Mouse (Mus musculus) bone marrow, adult 2 months (tissue): ENCODE results near the gene Rps19. TPM values are rescaled to one million over a fixed set of nuclear protein-coding genes. Genes with fewer than 3 reads are reported as not detected.
"Not testable (repeated sequence)": the region's sequence is repeated elsewhere in the genome, so short reads cannot be mapped to it uniquely, and the experiment has no call there.

ENCODE experiments used
- H3K27ac ChIP-seq: fragments of 200-500 bp; 2 replicates; pipeline ENCODE4 v1.5.1; 2012; ENCODE audit warnings: low read depth, mild to moderate bottlenecking, control low read depth, inconsistent platforms, low read length; ENCODE audit not compliant: control insufficient read depth, poor library complexity, insufficient read depth
- H3K4me1 ChIP-seq: fragments of 200-500 bp; 2 replicates; pipeline ENCODE4 v1.6.1; 2011; ENCODE audit warnings: low read length; ENCODE audit not compliant: control insufficient read depth, insufficient read depth
- H3K4me3 ChIP-seq: fragments of 200-500 bp; replicated peaks from 2 replicates; pipeline ENCODE3; 2011; ENCODE audit warnings: mild to moderate bottlenecking, low read depth, low read length, control low read depth; ENCODE audit not compliant: control insufficient read depth
- CTCF ChIP-seq: fragments of 200-500 bp; IDR thresholded peaks from 2 replicates; pipeline ENCODE4 v1.5.1; 2011; ENCODE audit warnings: low read length, control low read depth; ENCODE audit not compliant: control insufficient read depth, insufficient read depth
- POLR2A ChIP-seq: fragments of 200-500 bp; IDR thresholded peaks from 2 replicates; pipeline ENCODE4 v1.6.1; 2011; ENCODE audit warnings: low read depth, mild to moderate bottlenecking, control low read depth, low read length, borderline replicate concordance; ENCODE audit not compliant: control insufficient read depth
- WGBS: fragments of 180-500 bp; shearing (Covaris S2); methylation state at CpG from one replicate; pipeline ENCODE4 v1.1.7; 2018; 5-methylcytosine and 5-hydroxymethylcytosine counted together
- polyA plus RNA-seq: library from polyadenylated mRNA; stranded (reverse); fragments of >200 nt; gene quantifications from 2 replicates; pipeline ENCODE4 v1.2.4, GENCODE M21; 2011; ENCODE audit warnings: low replicate concordance; ENCODE audit not compliant: missing spikeins, insufficient read depth, insufficient read length

Rps19 gene
- polyA plus RNA-seq, result 866 and 1,228 TPM in 2 replicates

DNA sequence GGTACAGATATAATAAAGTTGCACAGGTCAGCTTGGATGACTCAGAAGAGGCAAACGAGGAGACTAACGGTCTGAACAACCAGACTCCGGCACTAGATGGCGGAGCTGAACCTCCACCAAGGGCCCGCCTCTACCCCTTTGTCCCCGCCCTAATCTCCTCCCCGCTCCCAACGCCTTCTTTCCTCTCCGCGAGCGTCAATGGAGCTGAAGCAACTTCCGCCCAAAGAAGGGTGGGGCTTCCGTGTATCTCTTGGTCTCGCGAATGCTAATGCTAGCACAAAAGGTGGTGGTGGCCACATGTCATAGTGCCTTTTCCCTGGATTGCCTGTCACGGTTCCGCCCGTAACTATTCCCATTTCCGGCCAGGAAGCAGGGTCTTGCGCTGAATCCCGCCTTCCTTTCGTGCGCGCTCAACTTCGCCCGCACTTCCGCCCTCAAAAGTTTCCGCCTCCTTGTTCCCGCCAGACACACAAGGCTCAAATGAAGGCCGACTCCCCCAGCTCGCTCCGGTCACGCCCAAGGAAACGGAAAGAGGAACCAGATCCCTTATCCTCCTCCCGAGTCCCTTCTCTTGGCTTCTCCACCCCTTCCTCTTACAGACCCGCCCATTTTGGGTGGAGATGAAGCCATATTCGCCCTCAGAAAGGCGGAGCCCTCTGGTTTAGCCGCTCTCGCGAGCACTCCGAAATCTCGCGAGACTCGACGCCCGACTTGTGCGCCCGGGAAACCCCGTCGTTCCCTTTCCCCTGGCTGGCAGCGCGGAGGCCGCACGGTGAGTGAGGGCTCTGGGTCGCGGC lies at the start of gene Rps19:
Gene Rps19 (plus strand): TSS at position 476 of the 797 bp plus-strand sequence.
- Histone ChIP-seq H3K4me1 (no peaks in the 10 kb centered on the region), H3K27ac (peak within 1 kb of the TSS; percentile 87), H3K4me3 (peak within 1 kb of the TSS; percentile 71)
- peak; percentile 87; the same call in 1 of the 2 replicates for TF ChIP-seq POLR2A
- TF ChIP-seq CTCF, result peak; percentile 70
- under 1% methylated on average over 57 of the region's 57 CpGs for WGBS

DNA sequence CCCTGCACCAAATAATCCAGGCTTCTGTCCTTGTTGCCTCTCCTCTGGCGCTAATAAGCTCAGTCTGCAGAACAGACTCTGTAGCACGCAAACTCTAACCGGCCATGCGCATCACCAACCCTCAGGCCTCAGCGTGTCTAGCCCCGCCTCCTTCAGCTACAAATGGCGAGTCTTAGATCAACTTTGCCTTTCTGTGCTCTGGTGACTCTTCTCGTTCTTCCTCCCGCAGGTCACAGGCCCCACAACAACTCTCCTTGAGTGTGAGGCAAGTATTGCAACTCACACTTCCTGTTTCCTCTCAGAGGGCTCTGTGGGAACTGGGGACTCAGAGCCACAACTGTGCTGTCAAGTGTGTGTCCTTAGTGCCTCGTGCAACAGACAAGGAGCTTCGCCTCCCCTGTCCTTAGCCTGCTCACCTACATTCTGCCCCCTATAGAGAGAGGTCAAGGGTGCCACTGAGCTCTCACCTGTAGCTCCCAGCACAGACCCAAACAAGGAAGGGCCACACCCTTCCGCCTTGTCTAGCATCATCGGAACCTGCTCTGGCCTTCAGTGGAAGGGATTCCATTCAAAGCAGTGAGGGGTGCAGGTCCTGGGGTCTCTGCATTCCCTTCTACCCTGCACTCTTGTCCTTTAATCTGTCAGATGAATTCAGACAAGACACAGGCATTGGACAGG lies 45.3 kb upstream of the Rps19 start:
- 20% methylated on average over 13 of the region's 13 CpGs for WGBS
- not testable (repeated sequence) for H3K4me3 ChIP-seq, H3K4me1 ChIP-seq
- H3K27ac ChIP-seq, result peak overlapping the region; percentile 85

- TF ChIP-seq CTCF (no peak), POLR2A (no peak)
- 28% methylated on average over 8 of the region's 8 CpGs for WGBS
- Histone ChIP-seq H3K4me3 (no peak overlapping the region), H3K4me1 (peaks cover 2% of the 10 kb centered on the region; the same call in 1 of the 2 replicates), H3K27ac (peak overlapping the region; percentile 85)
These were observed 44.8 kb upstream of the Rps19 start for GRCm38 (mm10) chr7:24839410-24839808.

DNA sequence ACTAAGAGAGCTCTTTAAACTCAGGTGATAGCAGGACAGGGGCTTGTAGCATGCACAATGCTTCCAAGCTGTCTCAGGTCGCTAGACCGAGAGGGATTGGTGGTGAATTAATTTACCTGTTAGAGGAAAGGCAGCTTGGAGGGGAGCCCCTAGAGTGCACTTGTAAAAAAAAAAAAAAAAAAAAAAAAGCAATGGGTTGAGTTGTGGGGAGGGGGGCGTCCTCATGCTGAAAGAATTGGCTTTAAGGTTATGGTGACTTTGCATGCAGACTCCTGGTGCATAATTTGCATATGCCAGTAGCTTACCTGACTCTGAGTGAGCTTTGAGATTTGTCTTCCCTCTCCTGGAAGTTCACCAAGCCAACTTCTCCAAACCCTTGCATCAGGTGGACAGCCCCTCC lies 43.8 kb upstream of the Rps19 start:
- TF ChIP-seq CTCF, result no peak
- TF ChIP-seq POLR2A, result no peak
- Histone ChIP-seq H3K27ac (no peak overlapping the region), H3K4me1 (peaks cover 4% of the 10 kb centered on the region), H3K4me3 (no peak overlapping the region)
- WGBS, result 79% methylated on average over 3 of the region's 3 CpGs

DNA sequence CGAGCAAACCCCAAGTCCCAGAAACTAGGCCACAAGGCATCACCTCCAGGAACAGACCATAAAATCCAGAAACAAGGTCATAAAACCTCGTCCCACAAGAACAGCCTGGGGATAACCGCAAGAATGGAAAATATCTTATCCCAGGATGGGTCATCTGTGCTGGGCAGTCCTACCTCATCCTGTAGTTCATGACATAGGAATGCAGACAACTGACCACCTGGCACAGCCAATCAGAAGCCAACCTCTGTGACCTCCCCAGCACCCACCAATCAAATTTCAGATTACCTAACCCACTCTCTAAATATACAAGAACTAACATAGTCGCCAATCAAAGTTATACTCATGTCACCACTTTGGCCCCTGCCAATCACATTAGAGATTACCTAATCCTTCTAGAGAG lies 43.2 kb upstream of the Rps19 start:
- Histone ChIP-seq H3K27ac (no peak overlapping the region), H3K4me3 (no peak overlapping the region), H3K4me1 (peaks cover 4% of the 10 kb centered on the region)
- 76% methylated on average over 4 of the region's 4 CpGs for WGBS
- TF ChIP-seq POLR2A, result no peak
- no peak for TF ChIP-seq CTCF

DNA sequence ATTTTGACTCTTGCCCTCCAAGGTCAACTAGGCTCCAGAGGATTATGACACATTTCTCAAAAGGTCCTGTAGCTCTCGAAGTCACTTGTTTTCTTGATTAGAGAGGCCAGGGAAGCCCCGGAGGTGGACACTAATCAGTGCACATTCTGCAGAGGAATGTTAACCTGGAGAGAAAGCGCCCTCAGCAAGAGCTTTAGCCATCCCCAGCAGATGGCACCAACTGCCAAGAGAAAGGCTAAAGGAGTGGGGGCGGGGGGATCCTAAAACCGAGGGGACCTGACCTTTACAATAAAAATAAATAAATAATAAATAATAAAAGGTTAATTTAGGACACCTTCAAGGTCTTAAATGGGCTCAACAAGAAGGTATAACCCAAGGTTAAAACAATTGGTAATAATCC lies 40.0 kb upstream of the Rps19 start:
- TF ChIP-seq POLR2A, result no peak
- no peak for TF ChIP-seq CTCF
- WGBS, result 60% methylated on average over 5 of the region's 5 CpGs

GRCm38 (mm10) chr7:24845181-24845580 lies 39.0 kb upstream of the Rps19 start:
- Histone ChIP-seq H3K27ac (no peak overlapping the region), H3K4me1 (peaks cover 4% of the 10 kb centered on the region), H3K4me3 (no peak overlapping the region)
- no peak for TF ChIP-seq CTCF
- TF ChIP-seq POLR2A, result no peak
- 80% methylated on average over 9 of the region's 9 CpGs for WGBS

More for the DNA sequence above, 40.0 kb upstream of the Rps19 start:
- Histone ChIP-seq H3K4me1 (peaks cover 2% of the 10 kb centered on the region), H3K27ac (no peak overlapping the region), H3K4me3 (no peak overlapping the region)

DNA sequence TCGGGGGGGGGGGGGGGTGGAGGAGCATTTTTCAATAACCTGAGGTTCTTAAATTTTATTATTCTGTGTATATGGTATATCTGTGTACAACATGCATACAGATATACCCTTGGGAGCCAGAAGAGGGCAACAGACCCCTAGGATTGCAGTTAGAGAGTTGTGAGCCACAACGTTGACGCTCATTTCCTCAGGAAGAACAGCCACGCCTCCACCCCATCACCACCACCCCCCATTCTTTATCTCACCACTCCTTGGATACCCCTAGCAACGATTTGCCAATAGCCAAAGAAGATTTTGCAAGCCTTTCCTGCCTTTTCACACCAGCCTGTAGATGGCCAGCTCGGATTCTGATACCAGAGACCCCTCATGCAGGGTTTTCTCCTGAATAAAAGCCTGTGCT lies 38.5 kb upstream of the Rps19 start:
- TF ChIP-seq CTCF (peak; percentile 36; the same call in 1 of the 2 replicates), POLR2A (no peak)
- 4% methylated on average over 6 of the region's 6 CpGs for WGBS
- H3K4me3 ChIP-seq, result no peak overlapping the region
- peaks cover 5% of the 10 kb centered on the region for H3K4me1 ChIP-seq
- H3K27ac ChIP-seq, result no peak overlapping the region

DNA sequence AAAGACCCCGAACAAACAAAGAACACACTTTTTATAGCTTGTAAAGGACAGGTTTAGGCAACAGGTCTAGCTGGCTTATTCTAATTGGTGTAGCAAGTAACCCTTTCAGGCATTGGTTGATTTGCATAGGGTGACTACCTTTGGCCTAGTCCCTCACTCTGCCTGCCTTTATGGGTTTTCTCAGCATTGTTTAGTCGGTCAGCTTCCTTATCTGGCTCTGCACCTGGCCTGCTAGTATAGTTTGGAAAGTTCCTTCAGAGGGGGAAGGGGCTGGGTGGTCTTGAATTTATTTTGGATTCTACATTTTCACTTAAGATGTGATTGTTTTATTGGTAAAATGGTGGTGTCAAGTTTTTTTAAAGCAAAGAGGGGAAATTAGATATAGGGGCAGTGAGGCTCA lies 37.6 kb upstream of the Rps19 start:
- H3K4me1 ChIP-seq, H3K27ac ChIP-seq, H3K4me3 ChIP-seq: not testable (repeated sequence)
- WGBS, result 35% methylated on average over 2 of the region's 2 CpGs
